Mouse (Mus musculus): ENCODE measurements around the gene Plekhf1. TPM values are rescaled to one million over a fixed set of nuclear protein-coding genes. Genes with fewer than 3 reads are reported as not detected.

Gene Plekhf1
- total RNA-seq, 4 experiments from 2014 or later: 1.7 to 3.3 (median 2.6) TPM

GRCm38 (mm10) chr7:38188281-38189075 lies 39.3 kb downstream of the Plekhf1 start:
- DNase-seq (ENCODE audit: low spot score in 2 of 2): no peak

GRCm38 (mm10) chr7:38187796-38188195 lies 40.0 kb downstream of the Plekhf1 start:
- DNase-seq (ENCODE audit: low spot score in 2 of 2): no peak

GRCm38 (mm10) chr7:38186861-38187260 lies 41.0 kb downstream of the Plekhf1 start:
- no peak for DNase-seq (ENCODE audit: low spot score in 2 of 2)

- DNase-seq (ENCODE audit: low spot score in 2 of 2): no peak
Measured at GRCm38 (mm10) chr7:38184786-38185185, 43.0 kb downstream of the Plekhf1 start.

- DNase-seq (ENCODE audit: low spot score in 2 of 2): no peak
Measured at GRCm38 (mm10) chr7:38184418-38184745, 43.4 kb downstream of the Plekhf1 start.

GRCm38 (mm10) chr7:38183709-38184417 lies 44.0 kb downstream of the Plekhf1 start:
- peak; percentile 81 to 82 for DNase-seq (ENCODE audit: low spot score in 2 of 2)

- DNase-seq (ENCODE audit: low spot score in 2 of 2): peak in 1 of 2 experiments; percentile 30
Measured at GRCm38 (mm10) chr7:38182962-38183687, 44.7 kb downstream of the Plekhf1 start, which contains the start of gene 1600014C10Rik. 1600014C10Rik (plus strand) TSS chr7:38183217.

- peak; percentile 33 to 74 for DNase-seq (ENCODE audit: low spot score in 2 of 2)
Measured at GRCm38 (mm10) chr7:38182596-38182961, 45.2 kb downstream of the Plekhf1 start.

- no peak for DNase-seq (ENCODE audit: low spot score in 2 of 2)
Measured at GRCm38 (mm10) chr7:38181366-38181765, 46.5 kb downstream of the Plekhf1 start.

- no peak for DNase-seq (ENCODE audit: low spot score in 2 of 2)
Measured at GRCm38 (mm10) chr7:38179896-38180295, 47.9 kb downstream of the Plekhf1 start.

- no peak for DNase-seq (ENCODE audit: low spot score in 2 of 2)
Measured at GRCm38 (mm10) chr7:38176056-38176455, 51.8 kb downstream of the Plekhf1 start.

GRCm38 (mm10) chr7:38174321-38175148 lies 53.3 kb downstream of the Plekhf1 start:
- DNase-seq (ENCODE audit: low spot score in 2 of 2): peak; percentile 28 to 55

GRCm38 (mm10) chr7:38173871-38174270 lies 53.9 kb downstream of the Plekhf1 start:
- no peak for DNase-seq (ENCODE audit: low spot score in 2 of 2)

GRCm38 (mm10) chr7:38167724-38168141 lies 60.1 kb downstream of the Plekhf1 start:
- peak; percentile 31 to 87 for DNase-seq (ENCODE audit: low spot score in 2 of 2)

Other genes with a start within 250 kb of the Plekhf1 start
- gene Uri1, start 204.5 kb downstream of the Plekhf1 start, total RNA-seq (2022): 10 to 100 TPM; 38.0 to 56.0 (median 47.4) TPM
- gene Ccne1, start 120.5 kb downstream of the Plekhf1 start, total RNA-seq (2022): 10 to 100 TPM; 13.4 to 17.7 (median 14.6) TPM
- gene 1600014C10Rik, start 44.8 kb downstream of the Plekhf1 start, total RNA-seq (2022): 10 to 100 TPM; 23.0 to 27.9 (median 25.2) TPM
- 10 to 100 TPM; 22.6 to 25.6 (median 23.6) TPM for gene Pop4, start 43.4 kb upstream of the Plekhf1 start, total RNA-seq (2022)

Measured in left cerebral cortex, adult 8-10 months (tissue).